Mouse (Mus musculus) embryo, embryonic 9.5 days (tissue): Measurements from ENCODE around the gene Fbln1.
A peak's percentile ranks its signal among the peaks of the same experiment; 100 is the strongest.

Source experiments
- DNase-seq: peaks from one replicate; pipeline ENCODE4 v3.0.0-alpha.2; 2017; ENCODE audit errors: extremely low spot score

The Fbln1 gene

GRCm38 (mm10) chr15:85205792-85206702, at the start of gene Fbln1:
Fbln1 (plus strand) TSS chr15:85205949.
- DNase-seq, result peak; percentile 87

GRCm38 (mm10) chr15:85156198-85156597, 49.6 kb upstream of the Fbln1 start:
- no peak for DNase-seq

- no peak for DNase-seq
Observed at GRCm38 (mm10) chr15:85161416-85161815, 44.3 kb upstream of the Fbln1 start.

DNA sequence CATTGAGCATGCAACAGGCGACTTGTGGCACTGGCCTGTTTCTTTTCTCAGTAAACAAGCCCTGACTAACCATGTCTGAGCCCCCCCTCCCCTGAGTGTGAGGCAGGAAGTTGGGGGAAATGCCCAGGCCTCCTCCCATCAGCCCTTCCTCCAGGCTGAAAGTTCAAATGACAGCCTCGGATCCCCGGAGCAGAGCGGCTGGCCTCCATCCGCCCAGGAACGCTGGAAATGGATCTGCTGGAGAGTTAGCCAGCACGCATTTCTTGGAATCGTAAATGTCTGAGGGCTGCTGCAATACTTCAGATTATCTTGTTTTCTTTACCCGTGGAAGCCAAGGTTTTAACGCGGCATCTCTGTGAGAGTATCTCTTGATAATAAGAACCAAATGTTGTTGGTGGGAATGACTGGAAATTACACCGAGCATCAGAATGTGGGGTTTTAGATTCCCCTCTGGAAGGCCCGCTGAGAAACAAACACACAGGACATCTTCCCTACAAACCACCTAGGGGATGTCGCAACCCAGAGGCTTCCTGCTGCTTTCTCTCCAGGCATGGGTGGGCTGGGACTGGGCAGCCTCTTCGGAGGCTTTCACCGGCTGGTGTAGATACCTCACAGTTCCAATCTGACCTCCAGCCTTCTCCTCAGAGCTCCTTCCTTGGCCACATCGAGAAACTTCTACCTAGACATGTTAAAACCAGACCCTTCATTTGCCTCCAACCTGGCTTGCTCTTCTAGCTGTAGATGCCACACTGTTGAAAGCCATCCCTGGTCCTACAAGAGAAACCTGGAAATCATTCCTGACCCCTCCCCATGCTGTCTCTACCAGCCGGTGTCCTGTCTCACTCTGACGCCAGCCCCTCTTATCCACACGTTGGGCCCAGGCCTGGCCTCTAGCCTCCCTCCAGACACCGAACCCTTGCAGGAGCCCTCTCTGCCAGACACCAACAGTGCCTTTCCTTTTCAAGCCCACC, 42.8 kb upstream of the Fbln1 start:
- DNase-seq, result peak; percentile 35

DNA sequence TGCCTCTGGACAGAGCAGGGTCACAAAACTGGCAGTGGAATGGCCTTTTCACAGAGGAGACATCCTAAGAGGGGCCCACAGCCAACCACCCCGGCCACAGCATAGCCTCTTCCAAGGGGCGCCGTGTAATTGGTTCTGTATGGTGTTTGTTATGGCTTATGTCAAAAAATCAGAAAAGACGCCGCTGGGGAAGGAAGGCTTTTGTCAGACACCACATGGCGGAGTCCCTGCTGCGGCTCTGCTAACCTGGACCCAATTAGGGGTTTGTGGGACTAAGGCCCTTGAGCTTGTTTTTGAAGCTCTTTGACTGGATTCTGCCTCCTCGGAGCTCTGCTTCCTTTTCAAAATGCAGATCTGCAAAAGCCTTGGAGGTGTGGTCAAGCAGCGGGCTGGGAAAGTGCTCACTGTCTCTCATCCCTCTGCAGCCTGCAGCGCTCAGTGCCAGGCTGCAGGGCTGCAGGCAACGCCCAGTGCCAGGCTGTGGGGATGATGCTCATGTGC, 39.3 kb upstream of the Fbln1 start:
- peak; percentile 58 for DNase-seq

DNA sequence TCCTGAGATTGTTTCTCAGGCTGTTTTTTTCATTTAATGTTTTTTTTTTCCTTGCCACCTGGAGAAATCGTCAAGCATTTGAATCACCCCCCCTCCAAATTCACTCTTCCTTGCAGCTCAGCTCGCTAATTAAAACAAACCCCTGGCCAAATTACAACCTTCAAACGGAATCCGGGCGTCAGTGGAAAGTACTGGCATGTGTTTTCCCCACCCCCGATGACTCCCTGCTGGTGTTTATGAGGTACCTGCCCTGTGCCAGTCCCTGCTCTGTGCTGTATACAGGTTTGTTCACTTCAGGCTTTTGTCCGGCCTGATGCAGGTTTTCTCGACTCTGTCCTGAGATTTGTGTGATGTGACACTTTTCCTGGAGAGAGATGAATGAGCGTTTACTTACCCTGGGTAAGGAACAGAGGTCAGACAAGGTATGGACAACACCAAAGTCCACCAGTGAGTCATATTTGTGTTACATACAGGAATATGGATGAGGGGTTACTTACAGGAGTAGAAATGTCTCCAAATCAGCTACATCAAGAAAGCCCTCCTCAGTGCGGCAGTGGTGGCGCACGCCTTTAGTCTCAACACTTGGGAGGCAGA, 38.6 kb upstream of the Fbln1 start:
- DNase-seq, result no peak

DNA sequence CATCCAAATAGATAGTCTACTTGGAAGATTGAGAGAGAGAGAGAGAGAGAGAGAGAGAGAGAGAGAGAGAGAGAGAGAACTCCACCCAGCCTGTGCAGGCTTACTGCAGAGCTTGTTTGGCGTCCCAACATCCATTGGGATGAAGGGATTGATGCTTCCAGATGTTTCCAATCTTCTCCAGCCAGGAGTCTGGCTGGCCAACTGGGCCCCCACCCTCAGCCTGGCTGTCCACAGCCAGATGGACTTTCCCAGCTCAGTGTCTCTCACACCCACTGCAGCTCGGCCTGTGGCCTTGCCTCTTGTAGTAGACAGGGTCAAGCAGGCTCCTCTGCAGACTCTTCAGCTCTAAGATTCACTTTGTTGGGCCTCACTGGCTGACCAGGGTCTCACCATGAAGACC, 33.7 kb upstream of the Fbln1 start:
- no peak for DNase-seq

- DNase-seq, result no peak
Observed at GRCm38 (mm10) chr15:85173425-85173824, 32.3 kb upstream of the Fbln1 start.

DNA sequence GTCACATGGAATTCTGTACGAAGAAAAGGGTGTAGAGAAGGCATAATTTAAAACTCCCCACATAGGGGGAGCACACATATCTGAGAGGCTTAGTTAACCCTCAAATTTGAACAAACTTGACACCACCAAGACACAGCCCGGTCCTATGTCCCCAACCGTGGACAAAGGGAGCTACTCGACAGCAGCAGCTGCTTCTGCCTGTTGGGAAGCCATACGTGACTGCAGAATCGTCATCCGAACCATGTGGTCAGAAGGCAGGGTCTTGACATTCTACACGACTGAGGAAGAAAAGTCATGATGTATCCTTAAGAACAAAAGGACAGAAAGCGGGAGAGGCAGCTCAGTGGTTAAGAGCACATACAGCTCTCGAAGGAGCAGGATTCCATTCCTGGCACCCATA, 31.7 kb upstream of the Fbln1 start:
- DNase-seq, result no peak

DNA sequence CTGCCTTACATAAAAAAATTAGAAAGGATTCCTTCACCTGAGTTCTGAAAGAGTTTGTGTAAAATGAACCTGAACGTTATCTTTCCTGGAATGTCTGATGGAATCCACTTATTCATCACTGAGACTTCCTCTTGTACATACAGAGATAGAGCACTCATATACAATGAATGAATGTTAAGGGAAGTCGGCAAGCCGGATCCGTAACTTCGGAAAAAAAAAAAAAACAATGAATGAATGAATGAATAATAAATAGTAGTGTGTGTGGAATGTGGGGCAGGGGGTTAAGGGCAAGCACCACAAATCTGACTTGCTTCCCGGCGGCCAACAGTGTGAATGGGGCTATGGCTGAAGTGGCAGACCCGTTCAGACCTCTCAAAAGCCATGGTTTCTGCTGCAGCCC, 28.2 kb upstream of the Fbln1 start:
- no peak for DNase-seq

GRCm38 (mm10) chr15:85178172-85178571, 27.6 kb upstream of the Fbln1 start:
- DNase-seq, result no peak

DNA sequence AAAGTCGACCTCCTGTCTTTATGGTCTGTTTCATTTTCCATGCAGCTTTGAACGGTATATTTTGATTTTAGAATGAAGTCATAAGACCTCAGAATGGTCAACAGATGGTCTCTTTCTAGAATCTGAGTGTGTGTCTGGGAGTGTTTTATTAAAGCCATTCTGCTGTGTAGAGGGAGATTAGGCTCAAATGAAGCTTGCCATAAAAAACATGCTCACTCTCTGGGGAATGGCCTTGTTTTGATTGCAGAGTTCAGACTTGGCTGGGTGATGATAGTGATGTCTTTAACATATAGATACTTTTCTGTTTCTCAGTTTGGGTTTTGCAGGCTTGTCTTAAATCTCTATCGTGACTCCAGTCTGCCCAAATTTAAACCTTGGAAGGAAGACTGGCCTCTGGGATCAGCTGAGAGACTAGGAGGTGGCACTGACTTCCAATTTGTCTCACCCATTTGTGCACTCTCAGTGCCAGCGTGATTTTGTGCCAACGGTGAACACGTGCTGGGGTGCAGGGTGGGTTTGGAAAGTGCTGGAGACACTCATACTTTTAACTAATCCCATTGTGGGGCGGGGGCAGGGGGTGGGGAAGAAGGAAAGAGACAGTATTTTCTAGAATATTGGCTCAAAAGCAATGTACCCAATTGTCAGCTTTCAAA, 26.1 kb upstream of the Fbln1 start:
- DNase-seq, result no peak

GRCm38 (mm10) chr15:85180368-85180767, 25.4 kb upstream of the Fbln1 start:
- no peak for DNase-seq

- no peak for DNase-seq
Observed at GRCm38 (mm10) chr15:85182063-85182462, 23.7 kb upstream of the Fbln1 start.

DNA sequence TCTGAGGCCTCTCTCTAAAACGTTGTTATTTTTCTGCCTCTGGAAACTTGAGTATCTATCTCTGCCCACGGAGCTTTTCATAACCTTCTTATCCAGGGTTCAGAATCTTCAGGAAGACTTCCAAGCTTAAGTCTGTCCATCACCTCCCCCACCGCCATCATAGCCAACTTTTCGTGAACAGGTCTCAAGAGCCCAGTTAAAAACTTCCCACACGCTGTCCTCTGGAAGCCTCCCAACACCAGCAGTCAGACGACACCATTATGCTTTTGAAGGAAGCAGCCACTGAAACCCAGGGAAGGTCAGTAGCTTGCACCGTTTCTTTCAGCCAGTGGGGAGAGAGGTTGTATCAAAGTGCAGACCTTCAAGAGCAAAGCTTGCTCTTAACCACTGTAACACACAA, 18.8 kb upstream of the Fbln1 start:
- no peak for DNase-seq

DNA sequence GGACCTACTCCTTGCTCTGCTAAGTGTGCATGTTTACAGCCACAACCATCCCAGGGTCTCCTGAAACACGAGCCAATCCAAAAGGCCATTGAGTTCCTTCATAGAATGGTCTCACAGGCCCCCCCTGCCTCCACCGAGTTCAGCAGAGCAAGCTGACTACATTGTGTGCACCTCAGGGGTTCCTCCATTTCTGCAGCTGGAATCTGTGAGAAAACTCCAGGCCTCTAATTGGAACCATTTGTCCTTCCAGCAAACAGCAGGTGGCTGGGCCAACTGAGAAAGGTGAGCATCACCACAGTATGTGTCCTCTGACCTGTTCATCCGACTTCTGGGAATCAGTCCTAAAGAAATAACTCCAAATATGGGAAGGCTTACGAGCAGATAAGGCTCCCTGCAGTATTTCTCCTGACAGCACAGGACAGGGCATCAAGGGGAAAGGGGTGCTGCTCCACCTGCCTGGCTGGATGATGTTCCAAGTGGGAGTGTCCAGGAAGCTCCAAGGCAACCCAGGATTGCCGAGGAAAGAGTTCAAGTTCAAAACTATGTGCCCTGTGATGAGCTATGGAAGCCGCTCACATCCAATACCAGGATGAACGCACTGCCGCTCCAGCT, 17.5 kb upstream of the Fbln1 start:
- no peak for DNase-seq

GRCm38 (mm10) chr15:85200446-85201289, 5.1 kb upstream of the Fbln1 start:
- peak; percentile 48 for DNase-seq

GRCm38 (mm10) chr15:85202199-85202598, 3.5 kb upstream of the Fbln1 start:
- DNase-seq, result no peak

- no peak for DNase-seq
Observed at GRCm38 (mm10) chr15:85202787-85203186, 3.0 kb upstream of the Fbln1 start.

DNA sequence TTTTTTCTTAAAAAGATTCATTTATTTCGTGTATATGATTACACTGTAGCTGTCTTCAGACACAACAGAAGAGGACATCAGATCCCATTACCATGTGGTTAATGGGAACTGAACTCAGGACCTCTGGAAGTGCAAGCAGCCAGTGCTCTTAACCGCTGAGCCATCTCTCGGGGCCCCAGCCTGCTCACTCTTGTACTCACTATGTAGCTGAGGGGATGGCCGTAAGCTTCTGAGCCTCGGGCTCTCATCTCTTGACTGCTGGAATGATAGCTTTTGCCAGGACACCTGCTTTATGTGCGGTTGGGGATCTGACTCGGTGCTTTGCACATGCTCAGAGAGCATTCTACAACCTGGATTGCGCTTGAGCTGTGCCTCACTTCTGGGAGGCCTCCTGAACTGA, 1.4 kb upstream of the Fbln1 start:
- peak; percentile 21 for DNase-seq
